Mouse (Mus musculus): ENCODE data around the gene Hspa12b.

The Hspa12b gene

DNA sequence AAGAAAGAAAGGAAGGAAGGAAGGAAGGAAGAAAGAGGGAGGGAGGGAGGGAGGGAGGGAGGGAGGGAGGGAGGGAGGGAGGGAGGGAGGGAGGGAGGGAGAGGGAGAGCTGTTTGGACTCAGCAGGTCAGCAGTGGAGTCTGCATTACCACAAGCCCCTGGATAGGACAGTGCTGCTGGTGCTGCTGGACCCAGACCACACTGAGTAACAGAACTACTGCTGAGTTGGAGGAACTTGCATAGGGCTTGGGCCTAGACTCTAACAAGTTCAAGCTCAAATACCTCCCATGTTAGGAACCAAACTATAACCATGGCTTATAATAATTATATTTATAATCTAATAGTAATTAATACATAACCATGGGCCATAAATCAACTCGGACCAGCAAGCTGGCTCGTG is 3.8 kb downstream of the Hspa12b start:
- no peak for DNase-seq

DNA sequence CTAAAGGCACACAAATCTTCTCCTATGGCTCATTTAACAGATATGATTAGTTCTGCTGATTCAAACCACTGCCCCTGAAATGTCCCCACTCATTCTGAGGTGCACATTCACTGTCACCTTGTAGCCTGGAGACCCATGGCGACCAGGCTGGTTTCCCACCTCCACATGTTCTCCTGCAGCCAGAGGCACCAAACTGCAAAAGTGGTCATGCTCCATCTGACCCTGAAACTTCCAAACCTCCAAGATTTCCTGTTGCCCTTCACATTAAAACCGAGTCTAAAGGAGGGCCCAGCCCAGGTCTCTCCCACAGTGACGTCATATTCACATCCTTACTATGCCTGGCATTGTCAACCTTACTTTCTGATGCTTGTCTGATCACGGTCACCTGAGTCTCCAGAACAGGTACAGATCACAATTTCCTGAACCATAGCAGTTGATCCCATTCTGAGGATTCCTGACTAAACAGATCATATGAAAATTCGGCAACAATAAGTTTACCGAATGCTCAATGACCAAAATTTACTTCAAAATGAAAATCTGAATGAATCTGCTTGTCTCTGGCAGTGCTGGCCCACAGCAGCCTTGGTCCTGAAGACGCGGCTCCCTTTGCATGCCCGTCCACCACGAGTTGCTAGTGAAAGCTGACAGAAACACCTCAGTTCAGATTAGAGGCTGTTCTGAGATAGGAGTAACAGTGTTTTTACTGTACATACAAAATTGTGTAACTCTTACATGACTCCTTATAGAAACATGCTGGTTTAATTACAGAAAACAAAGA is 5.2 kb downstream of the Hspa12b start:
- no peak for DNase-seq

DNA sequence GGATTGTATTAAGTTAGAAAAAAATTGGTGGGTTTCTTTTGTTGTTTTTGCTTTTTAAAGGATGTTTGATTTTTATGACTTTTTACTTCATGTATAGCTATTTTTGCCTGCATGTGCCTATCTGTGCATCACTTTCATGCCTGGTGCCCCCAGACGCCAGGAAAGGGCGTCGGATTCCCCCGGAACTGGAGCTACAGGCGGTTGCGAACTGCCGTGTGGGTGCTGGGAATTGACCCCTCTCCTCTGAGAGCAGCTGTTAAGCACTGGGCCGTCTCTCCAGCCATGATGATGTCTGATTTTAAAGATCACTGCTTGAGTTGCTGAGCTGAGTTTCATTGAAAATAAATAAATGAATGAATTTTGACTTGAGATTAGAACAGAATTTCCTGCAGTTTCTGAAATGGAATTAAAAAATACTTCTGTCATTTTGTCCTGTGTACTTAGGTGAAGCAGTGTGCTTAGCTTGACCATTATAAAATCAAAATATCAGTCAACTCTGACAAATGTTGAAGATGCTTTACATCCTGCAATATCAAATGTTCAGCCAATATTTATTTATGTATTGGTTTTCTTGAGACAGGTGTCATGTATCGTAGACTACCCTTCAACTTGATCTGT is 6.0 kb downstream of the Hspa12b start, which contains the start of gene Gm11037:
Gene Gm11037, plus strand, starts transcription at position 568 of the 618 bp plus-strand sequence.
- DNase-seq: no peak

DNA sequence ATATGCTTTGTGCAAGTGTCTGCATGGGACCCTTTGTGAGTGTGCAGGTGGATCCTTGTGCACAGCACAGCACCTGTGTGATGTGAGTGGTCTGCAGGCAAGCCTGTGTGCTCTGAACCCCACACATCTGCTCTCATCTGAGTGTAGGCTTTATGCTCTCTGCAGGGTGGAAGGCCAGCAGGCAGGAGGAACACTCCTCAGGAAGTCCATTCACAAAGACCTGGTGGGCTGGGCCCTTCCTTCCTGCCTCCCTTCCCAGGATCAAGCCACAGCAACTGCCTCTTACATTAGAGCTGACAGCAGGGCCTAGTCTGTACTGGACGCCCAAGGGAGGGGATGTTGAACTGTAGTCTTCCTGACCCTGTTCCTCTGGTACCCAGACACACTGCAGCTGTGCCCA is 7.3 kb downstream of the Hspa12b start:
- no peak for DNase-seq

DNA sequence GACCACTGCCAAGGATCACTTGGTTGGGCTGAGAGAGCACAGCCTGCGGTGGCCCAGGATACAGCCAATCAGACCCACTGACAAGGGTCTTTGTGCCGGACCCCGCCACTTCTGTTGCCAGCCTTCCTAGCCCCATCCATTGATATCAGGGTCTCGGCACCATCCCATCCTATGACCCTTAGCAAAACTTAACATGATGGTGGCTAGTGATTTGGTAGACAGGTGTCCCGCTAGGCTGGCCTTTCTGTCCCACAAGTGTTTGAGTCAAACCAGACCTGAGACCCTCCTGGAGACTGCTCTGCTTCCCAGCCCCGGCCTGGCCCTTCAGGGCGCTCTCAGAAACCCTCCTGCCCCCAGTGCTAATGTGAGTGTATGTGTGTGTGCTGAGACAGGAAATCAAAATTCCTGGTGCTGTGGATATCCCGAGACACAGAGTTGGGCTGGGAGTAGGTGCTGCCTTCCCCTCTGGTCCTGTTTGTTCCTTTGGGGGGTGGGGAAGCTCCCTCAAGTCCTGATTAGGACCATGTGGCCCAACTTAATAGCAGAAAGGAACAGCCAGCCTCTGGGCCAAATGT is 7.8 kb downstream of the Hspa12b start:
- no peak for DNase-seq

DNA sequence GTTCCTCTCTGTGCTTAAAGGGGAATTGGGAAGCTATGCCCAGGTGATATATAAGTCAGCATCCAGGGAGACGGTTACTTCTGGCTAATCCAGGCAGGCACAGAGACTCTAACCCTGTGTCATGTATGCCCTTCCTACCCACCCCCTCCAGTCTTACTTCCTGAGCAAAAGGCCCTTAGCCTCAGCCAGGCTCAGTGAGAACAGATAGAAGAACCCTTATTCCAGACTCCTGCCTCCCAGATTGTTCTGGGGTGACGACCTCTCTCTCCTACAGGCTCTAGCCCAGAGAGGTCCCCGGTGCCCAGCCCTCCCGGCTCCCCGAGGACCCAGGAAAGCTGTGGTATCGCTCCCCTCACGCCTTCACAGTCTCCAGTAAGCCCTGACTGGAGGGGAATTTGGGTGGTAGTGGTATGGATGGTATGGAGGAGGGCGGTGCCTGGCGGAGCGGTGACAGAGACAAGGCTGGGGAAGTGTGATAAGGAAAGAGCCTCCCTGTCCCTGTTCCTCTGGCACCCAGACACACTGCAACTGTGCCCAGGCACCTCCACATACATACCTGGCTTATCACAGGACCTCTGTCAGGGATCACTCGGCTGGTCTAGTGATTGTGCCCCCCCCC is 8.6 kb downstream of the Hspa12b start:
- DNase-seq: no peak

DNA sequence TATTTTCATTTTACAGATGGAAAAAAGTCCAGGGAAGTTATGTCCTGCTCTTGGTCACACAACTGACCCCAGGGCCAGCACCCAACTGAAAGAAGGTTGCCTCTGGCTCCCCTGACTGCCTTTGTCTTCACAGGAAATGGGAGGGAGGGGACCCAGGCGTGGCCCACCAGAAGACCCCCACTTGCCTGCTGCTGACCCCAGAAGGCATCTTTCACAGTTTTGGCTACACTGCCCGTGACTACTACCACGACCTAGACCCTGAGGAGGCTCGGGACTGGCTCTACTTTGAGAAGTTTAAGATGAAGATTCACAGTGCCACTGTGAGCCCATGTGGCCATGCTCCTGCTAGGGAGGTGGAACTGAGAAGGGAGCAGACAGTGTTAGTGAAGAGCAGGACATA is 11.2 kb downstream of the Hspa12b start:
- no peak for DNase-seq

DNA sequence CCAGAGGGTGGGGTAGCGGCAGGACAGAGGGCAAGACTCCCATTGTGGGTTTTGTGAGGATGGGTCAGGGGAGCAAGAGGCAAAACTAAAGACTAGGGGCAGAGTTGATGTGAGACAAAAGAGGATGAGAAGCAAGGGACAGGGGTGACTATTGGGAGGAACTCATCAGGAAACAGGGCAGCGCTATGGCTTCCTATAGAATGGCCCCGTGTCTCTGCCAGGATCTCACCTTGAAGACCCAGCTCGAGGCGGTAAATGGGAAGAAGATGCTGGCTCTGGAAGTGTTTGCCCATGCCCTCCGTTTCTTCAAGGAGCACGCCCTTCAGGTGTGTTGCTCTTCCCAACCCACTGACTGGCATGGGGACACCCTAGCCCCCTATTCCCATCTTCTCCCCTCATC is 11.7 kb downstream of the Hspa12b start:
- no peak for DNase-seq

DNA sequence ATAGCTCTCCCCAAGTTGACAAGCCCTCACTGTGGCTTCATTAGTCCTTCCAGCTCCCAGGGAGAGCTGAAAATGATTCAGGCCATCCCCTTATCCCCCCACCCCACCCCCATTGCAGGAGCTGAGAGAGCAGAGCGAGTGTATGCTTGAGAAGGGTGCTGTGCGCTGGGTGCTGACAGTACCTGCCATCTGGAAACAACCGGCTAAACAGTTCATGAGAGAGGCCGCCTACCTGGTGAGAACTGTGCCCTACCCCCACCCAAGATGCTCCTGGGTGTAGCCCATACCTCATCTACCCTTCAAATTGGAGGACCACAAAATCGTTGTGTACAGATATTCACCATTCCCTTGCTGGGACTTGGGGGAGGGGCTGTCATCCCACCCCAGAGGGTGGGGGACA is 12.2 kb downstream of the Hspa12b start:
- no peak for DNase-seq

DNA sequence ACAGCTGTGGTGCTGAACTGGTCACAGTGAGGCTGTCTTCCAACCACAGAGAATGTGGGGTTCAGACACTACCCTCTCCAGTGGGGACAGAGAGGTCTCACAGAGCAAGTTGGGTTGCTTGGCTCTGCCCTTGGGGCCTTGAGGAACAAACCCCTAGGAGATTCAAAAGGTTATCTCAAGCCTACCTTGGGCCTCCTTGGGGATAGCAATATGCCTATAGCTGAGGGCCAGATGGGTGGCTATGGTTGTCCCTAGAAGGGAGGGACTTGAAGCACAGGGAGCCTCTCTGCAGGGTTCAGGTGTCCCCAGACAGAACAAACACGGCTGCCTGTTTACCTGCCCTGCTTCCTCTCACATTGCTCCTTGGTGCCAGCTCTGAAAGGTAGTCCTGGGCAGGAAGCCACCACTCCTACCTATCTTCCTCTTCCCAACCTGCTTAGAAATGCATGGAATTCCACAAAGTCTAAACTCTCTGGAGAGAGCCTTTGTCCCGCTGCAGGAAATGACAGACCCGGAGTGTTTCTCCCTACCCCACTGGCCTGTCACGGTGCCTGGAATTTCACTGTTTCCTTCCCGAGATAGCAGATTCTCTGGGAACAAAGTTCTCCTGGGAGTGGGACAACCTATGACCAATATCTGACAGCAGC is 12.9 kb downstream of the Hspa12b start:
- no peak for DNase-seq

DNA sequence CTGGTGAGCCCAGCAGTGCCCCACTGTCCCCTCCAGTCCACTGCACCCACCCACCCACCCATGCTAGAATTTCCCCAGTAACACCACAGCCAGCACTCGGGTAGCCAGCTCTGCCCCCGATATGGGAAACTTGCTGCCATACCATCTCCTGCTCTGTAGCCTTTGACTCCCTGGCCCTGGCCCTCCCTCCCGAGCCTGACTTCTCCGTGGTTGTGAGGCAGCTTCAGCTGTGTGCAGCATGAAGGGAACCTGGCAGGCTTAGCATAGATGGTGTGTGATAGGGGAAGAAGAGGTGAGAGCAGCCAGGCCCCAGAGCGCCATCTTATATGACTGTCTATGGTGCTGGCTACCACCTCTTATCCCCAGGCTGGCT is 13.4 kb downstream of the Hspa12b start:
- DNase-seq: no peak

DNA sequence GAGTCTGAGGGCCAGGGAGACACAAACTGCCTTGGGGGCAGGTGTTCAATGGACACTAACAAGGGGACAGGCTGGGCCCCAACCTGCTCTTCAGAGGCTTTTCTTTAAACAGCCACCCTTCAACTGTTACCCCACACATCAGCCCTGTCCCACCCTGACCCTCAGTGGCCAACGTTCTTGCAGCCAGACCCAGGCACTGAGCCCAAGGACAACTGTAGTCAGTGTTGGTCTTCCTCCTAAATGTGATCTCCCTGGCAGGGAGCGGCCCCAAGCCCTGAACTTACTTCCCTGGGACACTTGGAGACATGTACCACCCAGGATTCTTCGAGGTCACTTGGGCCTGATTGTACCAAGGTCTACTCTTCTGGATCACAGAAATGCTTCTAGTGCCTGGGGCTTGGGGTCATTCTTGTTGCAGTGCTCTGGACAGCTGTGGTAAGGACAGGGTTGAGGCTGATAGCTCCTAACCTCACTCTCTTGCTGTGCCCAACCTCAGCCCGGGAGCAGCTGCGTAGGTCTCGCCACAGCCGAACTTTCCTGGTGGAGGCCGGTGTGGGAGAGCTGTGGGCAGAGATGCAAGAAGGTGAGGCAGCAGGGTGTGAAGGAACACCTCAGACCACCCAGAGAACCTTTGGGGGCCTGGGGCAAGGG is 14.4 kb downstream of the Hspa12b start:
- no peak for DNase-seq

DNA sequence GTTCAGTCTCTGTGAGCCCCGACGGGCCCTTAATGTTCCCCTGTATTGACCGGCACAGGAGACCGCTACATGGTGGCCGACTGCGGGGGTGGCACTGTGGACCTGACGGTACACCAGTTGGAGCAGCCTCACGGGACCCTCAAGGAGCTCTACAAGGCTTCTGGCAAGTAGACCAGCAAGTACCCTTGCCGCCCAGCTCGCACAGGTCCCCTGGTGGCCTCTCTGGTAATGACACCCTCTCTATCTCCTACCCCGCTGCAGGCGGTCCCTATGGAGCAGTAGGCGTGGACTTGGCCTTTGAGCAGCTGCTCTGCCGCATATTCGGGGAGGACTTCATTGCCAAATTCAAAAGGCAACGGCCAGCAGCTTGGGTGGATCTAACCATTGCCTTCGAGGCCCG is 15.5 kb downstream of the Hspa12b start:
- DNase-seq: peak; percentile 35

DNA sequence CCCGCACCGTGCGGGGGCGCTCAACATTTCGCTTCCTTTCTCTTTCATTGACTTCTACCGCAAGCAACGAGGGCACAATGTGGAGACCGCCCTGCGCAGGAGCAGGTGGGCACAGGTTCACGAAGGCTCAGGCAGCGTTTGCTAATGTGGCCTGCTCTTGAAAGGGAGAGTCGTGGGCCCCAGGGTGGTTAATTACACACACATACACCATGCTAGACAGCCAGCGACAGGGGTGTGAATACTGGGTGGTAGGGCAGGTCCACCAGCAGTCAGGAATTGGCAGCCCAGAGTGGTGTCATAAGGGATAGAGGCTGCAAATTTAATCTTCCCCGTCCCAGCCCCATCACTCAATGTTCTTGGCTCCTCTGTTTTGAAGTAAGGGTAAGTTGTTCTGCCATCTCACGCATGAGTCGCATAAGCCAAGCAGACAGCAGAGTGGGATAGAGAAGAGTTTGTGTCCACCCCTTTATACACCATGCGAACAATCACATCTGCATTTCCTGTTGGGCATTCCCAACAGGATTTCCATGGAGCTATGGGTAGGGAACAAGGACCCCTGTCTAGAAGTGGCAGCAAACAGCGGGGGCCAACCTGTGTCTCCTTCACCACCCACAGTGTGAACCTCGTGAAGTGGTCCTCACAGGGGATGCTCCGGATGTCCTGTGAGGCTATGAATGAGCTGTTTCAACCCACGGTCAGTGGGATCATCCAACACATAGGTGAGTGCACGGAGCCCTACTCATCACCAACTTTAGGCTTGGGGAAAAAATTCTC is 16.1 kb downstream of the Hspa12b start:
- DNase-seq: no peak

DNA sequence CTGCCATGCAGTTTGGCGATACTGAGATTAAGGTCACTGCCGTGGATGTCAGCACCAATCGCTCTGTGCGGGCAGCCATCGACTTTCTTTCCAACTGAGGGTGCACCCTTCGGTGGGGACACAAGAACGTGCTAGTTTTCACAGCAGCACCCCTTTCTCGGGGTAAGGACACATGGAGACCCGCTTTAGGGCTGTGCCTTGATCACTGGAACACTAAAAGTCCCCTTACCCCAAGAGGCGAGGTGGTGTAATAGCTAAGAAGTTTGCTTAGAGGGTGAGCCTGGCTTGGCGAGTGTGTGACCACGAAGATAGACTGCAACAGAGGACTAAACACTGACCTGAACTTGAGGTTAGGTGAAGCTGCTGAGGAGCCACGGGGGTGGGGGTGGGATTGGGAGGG is 18.0 kb downstream of the Hspa12b start:
- DNase-seq: no peak

DNA sequence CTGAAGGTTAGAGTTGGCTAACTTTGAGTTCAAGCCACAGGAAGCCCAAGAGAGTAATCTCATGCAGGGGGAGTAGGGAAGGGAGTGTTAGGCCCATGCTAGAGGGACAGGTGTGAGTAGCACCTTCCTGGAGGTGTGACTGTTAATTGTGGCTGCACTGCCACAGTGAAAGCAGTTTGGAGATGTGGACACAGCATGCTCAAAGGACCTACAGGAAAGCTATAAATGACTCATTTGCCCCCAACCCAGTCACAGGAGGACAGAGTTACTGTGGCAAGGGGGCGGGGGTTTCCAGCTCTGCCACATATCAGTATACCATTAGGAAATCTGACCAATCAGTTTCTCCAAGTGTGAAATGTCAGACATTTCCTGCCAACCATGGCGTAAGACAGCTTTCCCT is 18.5 kb downstream of the Hspa12b start:
- no peak for DNase-seq

DNA sequence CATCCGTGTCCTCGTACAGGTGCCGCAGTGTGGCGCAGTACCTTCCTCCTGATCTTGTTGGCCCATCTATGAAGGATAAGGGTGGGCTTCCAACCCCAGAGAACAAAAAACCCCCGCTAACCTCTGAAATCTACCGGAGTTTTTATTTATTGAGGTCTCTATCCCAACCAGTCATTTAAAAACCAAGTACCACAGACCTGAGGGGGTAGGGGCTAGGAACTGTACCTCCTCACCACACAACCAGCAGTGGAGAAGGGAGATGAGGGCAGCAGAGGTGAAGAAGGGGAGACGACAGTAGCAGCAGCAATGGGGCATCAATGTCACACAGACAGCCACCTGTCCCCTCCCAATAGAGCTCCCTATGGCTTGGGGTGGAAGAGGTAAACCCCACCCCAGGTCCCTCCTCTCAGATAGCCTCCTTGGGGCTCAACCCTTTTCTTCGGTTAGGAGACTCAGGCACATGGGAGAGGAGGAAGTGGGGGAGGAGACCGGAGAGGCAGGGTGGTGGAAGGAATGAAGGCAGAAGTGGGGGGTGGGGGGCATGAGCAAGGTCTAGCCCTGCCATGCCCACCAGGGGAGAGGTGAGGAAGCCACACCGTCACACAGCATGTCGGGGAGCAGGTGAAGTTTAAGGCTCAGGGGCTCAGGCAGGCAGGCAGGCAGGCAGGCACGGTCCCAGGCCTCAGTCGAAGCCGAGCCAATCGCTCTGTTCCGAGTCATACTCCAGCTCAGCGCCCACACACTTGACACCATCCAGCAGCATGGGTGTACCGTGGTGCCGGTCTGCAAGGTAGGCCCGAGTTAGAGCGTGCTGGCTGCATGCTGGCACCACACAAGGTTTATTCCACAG is 19.3 kb downstream of the Hspa12b start:
- DNase-seq: no peak

DNA sequence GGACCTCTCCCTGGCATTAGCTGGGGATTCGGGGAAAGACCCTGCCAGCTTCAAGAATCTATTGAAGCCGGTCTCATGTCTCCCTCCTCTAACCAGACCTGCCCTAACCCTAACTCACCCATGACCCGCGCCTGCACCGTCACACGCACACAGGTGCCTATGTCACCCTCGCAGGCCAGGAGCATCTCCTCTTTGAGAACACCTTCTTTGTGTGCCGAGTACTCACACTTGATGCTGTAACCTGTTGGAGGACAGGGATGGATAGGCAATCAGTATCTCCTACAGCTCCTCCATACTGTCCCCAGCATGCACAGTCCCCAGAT is 19.9 kb downstream of the Hspa12b start:
- DNase-seq: no peak

DNA sequence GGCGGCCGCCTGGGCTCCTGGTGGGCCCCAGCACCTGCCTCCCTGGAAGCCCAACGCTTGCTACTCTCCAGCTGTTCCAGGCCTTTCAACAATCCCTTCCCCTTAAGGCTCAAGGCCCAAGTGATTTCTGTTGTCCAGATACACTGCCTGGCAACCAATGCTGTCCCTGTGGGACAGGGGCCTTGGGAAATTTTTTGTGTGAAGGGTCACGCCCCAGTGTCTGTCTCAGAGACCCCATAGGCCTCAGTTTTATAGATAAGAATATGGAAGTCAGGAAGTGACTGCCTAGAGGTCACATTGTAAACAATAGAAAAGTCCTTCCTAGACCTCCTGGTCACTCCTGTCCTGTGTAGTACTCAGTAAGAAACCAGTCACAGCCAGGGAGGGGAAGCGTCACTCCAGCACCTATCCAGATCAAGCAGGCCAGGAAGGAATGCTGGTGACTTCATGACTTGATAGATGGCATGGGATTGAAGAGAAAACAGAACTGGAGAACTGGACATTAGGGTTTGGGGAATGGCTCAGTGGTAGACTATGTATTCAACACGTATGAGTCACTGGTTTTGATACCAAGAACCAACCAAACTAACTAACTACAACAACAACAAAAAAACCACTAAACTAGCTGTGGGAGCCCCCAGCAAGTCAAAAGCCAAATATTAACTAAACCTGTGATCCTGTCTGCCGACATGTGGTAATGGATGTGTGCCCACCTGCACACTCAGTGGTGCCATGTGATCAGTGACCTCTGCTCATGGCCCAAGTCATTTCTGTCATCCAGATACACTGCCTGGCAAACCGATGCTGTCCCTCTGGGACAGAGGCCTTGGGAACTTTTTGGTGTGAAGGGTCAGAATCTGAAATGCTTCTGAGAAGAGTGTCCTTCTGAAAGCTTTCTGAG is 21.5 kb downstream of the Hspa12b start:
- DNase-seq: no peak

DNA sequence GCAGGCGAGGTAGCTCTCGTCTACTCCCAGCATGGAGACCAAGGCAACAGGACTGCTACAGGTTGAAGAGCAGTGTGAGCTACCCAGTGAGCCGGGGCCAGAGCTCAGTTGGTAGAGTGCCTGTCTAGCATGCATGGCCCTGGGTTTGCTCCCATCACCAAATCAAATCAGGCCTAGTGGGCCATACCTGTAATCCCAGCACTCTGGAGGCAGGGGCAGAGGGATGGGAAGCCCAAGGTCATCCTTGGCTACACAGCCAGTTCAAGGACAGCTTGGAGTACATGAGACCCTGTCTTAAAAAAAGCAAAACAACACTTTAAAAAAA is 22.1 kb downstream of the Hspa12b start:
- no peak for DNase-seq

All from layer of hippocampus, adult 9-11 months (tissue).